Mouse (Mus musculus): ENCODE data around the gene Ugt1a8. TPM values are rescaled to one million over a fixed set of nuclear protein-coding genes. Genes with fewer than 3 reads are reported as not detected.
"Not testable (repeated sequence)": the region's sequence is repeated elsewhere in the genome, so short reads cannot be mapped to it uniquely, and the experiment has no call there.

Ugt1a8 gene
- polyA plus RNA-seq, 1 experiment from 2014 or later, result not detected

DNA sequence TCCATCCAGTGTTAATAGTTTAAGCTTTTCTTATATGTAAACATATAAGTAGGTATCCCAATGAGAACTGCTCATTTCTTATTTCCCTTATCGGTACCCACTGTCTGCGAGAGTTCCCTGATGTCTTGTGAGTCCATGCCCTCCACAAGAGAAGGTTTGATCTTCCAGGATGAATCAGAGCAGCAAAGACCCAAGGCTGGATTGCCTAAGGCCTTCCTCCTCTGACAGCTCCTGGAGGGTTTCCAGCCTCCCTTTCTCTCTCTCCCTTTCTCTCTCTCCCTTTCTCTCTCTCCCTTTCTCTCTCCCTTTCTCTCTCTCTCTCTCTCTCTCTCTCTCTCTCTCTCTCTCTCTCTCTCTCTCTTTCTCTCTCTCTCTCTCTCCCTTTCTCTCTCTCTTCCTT, 41.5 kb downstream of the Ugt1a8 start:
- WGBS, result 80% methylated on average over 2 of the region's 2 CpGs
- not testable (repeated sequence) for H3K9me3 ChIP-seq (replicated peaks; ENCODE audit: control insufficient read depth, low read length); H3K4me3 ChIP-seq (replicated peaks; ENCODE audit: low read length); H3K4me1 ChIP-seq (ENCODE audit: control insufficient read depth, insufficient read depth, low read length); H3K27me3 ChIP-seq (ENCODE audit: control insufficient read depth, insufficient read depth, low read length); H3K36me3 ChIP-seq (ENCODE audit: control insufficient read depth, insufficient read depth, low read length); H3K27ac ChIP-seq (ENCODE audit: low read length); H3K9ac ChIP-seq (ENCODE audit: low read length); H3K4me2 ChIP-seq (ENCODE audit: low read depth, low read length); ATAC-seq (ENCODE audit: insufficient read depth, low FRiP score)

DNA sequence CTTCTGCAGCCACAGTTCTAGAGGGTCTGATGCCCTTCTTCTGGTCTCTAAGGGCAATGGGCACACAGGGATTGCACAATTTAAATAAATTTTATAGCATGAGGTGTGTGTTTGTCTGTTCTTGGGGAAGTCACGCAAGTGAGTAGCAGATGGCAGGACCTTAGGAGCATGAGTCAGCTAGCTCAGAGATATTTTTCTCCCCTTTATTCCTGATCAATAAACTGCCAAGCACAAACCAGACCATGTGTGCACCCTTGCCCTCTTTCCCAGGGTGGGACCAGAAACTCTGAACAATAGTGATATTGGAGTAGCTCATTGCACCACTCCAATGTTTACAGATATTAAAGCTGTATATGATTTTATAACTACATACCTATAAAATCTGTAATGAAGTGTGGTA, 42.6 kb downstream of the Ugt1a8 start:
- H3K36me3 ChIP-seq (ENCODE audit: control insufficient read depth, insufficient read depth, low read length); ATAC-seq (ENCODE audit: insufficient read depth, low FRiP score); H3K4me1 ChIP-seq (ENCODE audit: control insufficient read depth, insufficient read depth, low read length); H3K27me3 ChIP-seq (ENCODE audit: control insufficient read depth, insufficient read depth, low read length); H3K4me3 ChIP-seq (replicated peaks; ENCODE audit: low read length); H3K9me3 ChIP-seq (replicated peaks; ENCODE audit: control insufficient read depth, low read length); H3K4me2 ChIP-seq (ENCODE audit: low read depth, low read length); H3K27ac ChIP-seq (ENCODE audit: low read length); H3K9ac ChIP-seq (ENCODE audit: low read length): not testable (repeated sequence)
- WGBS, result 58% methylated on average over 1 of the region's 1 CpGs

DNA sequence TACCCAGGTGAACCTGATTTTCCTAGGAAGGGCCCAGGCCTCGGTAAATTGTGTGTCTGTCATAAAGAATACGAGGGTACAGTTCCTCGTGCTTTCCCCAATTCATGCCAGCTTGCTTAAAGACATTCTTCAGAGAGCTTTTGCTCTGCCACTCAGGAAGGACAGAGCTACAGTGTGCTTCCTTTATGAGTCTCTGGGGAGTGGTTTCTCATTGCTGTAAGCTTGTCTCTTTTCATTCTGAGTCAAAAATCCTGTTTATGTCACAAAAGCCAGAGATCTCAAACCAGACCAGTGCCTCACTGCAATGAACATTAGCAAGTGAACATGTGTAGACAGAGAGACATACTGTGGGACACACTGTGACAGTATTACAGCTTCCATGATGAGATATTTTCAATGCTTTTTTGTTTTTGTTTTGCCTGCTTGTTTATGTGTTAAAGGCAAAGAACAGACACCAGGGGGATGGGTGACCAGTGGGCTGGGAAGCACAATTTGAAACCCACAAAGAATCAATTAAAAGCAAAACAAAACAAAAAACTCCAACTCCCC, 46.4 kb downstream of the Ugt1a8 start:
- no peaks in the 10 kb centered on the region for H3K36me3 ChIP-seq (ENCODE audit: control insufficient read depth, insufficient read depth, low read length)
- H3K27ac ChIP-seq (ENCODE audit: low read length), result peak overlapping the region; percentile 73
- no peak overlapping the region for H3K4me2 ChIP-seq (ENCODE audit: low read depth, low read length)
- no peaks in the 10 kb centered on the region for H3K27me3 ChIP-seq (ENCODE audit: control insufficient read depth, insufficient read depth, low read length)
- peak; percentile 27; the same call in 1 of the 2 replicates for ATAC-seq (ENCODE audit: insufficient read depth, low FRiP score)
- no peaks in the 10 kb centered on the region for H3K4me1 ChIP-seq (ENCODE audit: control insufficient read depth, insufficient read depth, low read length)
- WGBS, result 55% methylated on average over 3 of the region's 3 CpGs
- no peaks in the 10 kb centered on the region for H3K9me3 ChIP-seq (replicated peaks; ENCODE audit: control insufficient read depth, low read length)
- no peak overlapping the region for H3K4me3 ChIP-seq (replicated peaks; ENCODE audit: low read length)
- no peak overlapping the region for H3K9ac ChIP-seq (ENCODE audit: low read length)

DNA sequence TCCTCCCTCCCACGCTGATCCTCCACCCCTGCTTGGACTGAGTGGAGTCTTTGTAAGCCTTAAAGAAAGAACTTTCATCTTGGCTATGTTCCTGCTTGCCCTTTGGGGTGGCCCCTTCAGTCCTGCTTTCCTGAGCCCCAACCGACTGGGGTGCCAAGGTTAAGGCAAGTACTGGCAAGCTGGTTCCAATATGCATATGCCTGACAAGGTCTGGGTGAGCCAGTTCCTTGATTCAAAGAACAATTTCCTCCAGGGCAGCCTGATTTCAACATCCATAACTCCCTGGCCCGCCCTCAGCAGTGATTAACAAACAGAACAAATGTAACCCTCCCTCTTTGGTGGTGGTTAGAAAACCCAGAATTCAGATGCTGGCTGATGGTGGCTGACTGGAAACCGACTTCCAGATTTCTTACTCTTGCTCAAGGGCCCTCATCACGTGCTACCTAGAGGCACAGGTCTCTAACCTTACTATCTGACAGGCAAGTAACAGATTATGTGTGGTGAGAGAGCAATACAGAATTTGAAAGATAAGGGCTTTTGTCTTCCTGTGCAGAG, 46.9 kb downstream of the Ugt1a8 start, which contains the start of gene Ugt1a6a:
TSS of gene Ugt1a6a (plus strand) at position 353 of the 555 bp plus-strand sequence.
- H3K9me3 ChIP-seq (replicated peaks; ENCODE audit: control insufficient read depth, low read length); H3K4me1 ChIP-seq (ENCODE audit: control insufficient read depth, insufficient read depth, low read length); H3K36me3 ChIP-seq (ENCODE audit: control insufficient read depth, insufficient read depth, low read length); H3K9ac ChIP-seq (ENCODE audit: low read length); H3K27me3 ChIP-seq (ENCODE audit: control insufficient read depth, insufficient read depth, low read length): not testable (repeated sequence)
- peak within 1 kb of the TSS; percentile 20; the same call in 1 of the 2 replicates for H3K4me2 ChIP-seq (ENCODE audit: low read depth, low read length)
- peak within 1 kb of the TSS; percentile 4 for H3K4me3 ChIP-seq (replicated peaks; ENCODE audit: low read length)
- WGBS, result 26% methylated on average over 5 of the region's 5 CpGs
- ATAC-seq (ENCODE audit: insufficient read depth, low FRiP score), result peak; percentile 75
- peak within 1 kb of the TSS; percentile 73 for H3K27ac ChIP-seq (ENCODE audit: low read length)

DNA sequence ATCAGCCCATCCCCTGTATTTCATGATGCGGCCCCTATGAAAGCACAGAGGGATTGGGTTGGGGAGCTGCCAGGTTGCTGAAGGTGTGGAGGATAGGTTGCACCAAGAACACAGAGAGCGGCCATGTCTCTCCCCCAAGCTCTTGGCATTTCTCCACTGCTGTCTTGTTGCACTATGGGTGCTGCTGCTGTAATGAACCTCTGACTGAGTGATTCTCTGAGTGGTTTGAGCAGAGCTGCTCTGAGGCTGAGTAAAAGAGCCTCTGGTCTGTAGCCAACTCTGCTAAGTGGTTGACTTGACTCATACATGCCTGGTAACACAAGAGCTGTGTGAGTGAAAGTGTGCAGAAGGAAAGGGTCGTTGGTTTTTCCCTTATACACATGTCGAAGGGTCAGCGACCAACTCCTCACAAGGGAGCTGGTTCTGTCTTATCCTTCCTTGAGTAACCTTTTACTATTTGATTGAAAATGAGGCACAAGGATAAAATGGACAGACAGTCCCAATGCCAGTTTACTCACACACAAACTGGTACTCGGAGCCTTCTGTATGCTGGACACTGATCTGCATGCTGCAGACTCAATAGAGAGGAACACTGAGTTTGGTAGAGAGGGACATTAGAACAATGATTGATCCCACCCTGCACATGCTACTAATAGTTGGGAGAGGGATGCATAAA, 47.8 kb downstream of the Ugt1a8 start:
- H3K36me3 ChIP-seq (ENCODE audit: control insufficient read depth, insufficient read depth, low read length); H3K9me3 ChIP-seq (replicated peaks; ENCODE audit: control insufficient read depth, low read length); H3K9ac ChIP-seq (ENCODE audit: low read length); H3K4me1 ChIP-seq (ENCODE audit: control insufficient read depth, insufficient read depth, low read length); H3K27ac ChIP-seq (ENCODE audit: low read length); H3K27me3 ChIP-seq (ENCODE audit: control insufficient read depth, insufficient read depth, low read length); ATAC-seq (ENCODE audit: insufficient read depth, low FRiP score): not testable (repeated sequence)
- peak overlapping the region; percentile 20; the same call in 1 of the 2 replicates for H3K4me2 ChIP-seq (ENCODE audit: low read depth, low read length)
- 73% methylated on average over 5 of the region's 6 CpGs for WGBS
- H3K4me3 ChIP-seq (replicated peaks; ENCODE audit: low read length), result peak overlapping the region; percentile 4

GRCm38 (mm10) chr1:88136646-88137045, 49.0 kb downstream of the Ugt1a8 start:
- ATAC-seq (ENCODE audit: insufficient read depth, low FRiP score), result no peak
- Histone ChIP-seq H3K4me1 (ENCODE audit: control insufficient read depth, insufficient read depth, low read length) (no peaks in the 10 kb centered on the region), H3K4me2 (ENCODE audit: low read depth, low read length) (no peak overlapping the region), H3K27me3 (ENCODE audit: control insufficient read depth, insufficient read depth, low read length) (no peaks in the 10 kb centered on the region), H3K9me3 (replicated peaks; ENCODE audit: control insufficient read depth, low read length) (no peaks in the 10 kb centered on the region), H3K36me3 (ENCODE audit: control insufficient read depth, insufficient read depth, low read length) (no peaks in the 10 kb centered on the region), H3K27ac (ENCODE audit: low read length) (no peak overlapping the region), H3K4me3 (replicated peaks; ENCODE audit: low read length) (no peak overlapping the region), H3K9ac (ENCODE audit: low read length) (no peak overlapping the region)
- WGBS, result 54% methylated on average over 2 of the region's 2 CpGs

DNA sequence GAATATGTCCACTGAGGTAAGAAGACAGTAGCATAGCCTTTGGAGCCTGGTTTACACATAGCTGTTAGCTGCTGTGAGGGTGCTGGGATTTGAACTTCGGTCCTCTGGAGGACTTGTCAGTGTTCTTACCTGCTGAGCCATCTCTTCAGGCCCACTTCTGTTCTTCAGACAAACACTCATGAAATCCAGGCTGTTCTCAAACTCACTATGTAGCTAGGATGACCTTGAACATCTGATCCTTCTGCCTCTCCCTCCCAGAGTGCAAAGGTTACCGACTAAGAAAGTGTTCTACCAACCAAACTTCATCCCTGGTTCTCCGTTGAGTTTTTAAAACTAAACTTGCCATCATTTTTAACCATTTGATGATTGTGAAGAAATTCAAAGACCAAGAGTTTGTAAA, 49.7 kb downstream of the Ugt1a8 start:
- Histone ChIP-seq H3K9me3 (replicated peaks; ENCODE audit: control insufficient read depth, low read length) (no peaks in the 10 kb centered on the region), H3K4me3 (replicated peaks; ENCODE audit: low read length) (no peak overlapping the region), H3K4me2 (ENCODE audit: low read depth, low read length) (no peak overlapping the region), H3K27me3 (ENCODE audit: control insufficient read depth, insufficient read depth, low read length) (no peaks in the 10 kb centered on the region), H3K36me3 (ENCODE audit: control insufficient read depth, insufficient read depth, low read length) (no peaks in the 10 kb centered on the region), H3K4me1 (ENCODE audit: control insufficient read depth, insufficient read depth, low read length) (no peaks in the 10 kb centered on the region), H3K27ac (ENCODE audit: low read length) (no peak overlapping the region), H3K9ac (ENCODE audit: low read length) (no peak overlapping the region)
- 83% methylated on average over 3 of the region's 3 CpGs for WGBS
- ATAC-seq (ENCODE audit: insufficient read depth, low FRiP score), result no peak

DNA sequence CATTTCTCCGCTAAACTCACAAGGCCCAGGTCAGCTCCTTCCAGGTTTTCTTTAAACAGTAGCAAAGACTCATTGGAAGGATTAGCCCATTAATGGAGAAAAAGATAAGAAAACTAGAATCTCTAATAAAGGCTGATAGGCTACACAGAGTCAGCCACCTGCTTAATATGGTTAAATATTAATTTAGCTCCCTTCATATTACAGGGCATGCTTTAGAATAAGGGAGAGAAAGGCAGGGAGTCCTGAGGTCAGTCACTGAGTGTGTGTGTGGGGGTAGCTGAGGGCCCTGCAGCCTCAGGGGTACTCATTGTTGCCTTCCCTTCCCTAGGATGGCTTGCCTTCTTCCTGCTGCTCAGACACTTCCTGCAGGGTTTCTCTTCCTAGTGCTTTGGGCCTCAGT, 50.5 kb downstream of the Ugt1a8 start:
- Histone ChIP-seq H3K4me3 (replicated peaks; ENCODE audit: low read length) (no peak overlapping the region), H3K9me3 (replicated peaks; ENCODE audit: control insufficient read depth, low read length) (no peaks in the 10 kb centered on the region), H3K36me3 (ENCODE audit: control insufficient read depth, insufficient read depth, low read length) (no peaks in the 10 kb centered on the region), H3K4me2 (ENCODE audit: low read depth, low read length) (no peak overlapping the region), H3K9ac (ENCODE audit: low read length) (no peak overlapping the region), H3K27ac (ENCODE audit: low read length) (no peak overlapping the region), H3K4me1 (ENCODE audit: control insufficient read depth, insufficient read depth, low read length) (no peaks in the 10 kb centered on the region), H3K27me3 (ENCODE audit: control insufficient read depth, insufficient read depth, low read length) (no peaks in the 10 kb centered on the region)
- no peak for ATAC-seq (ENCODE audit: insufficient read depth, low FRiP score)
- WGBS, result 62% methylated on average over 1 of the region's 1 CpGs

- not testable (repeated sequence) for H3K4me2 ChIP-seq (ENCODE audit: low read depth, low read length); H3K9me3 ChIP-seq (replicated peaks; ENCODE audit: control insufficient read depth, low read length); H3K36me3 ChIP-seq (ENCODE audit: control insufficient read depth, insufficient read depth, low read length); H3K4me3 ChIP-seq (replicated peaks; ENCODE audit: low read length); H3K9ac ChIP-seq (ENCODE audit: low read length); H3K27me3 ChIP-seq (ENCODE audit: control insufficient read depth, insufficient read depth, low read length); H3K27ac ChIP-seq (ENCODE audit: low read length); H3K4me1 ChIP-seq (ENCODE audit: control insufficient read depth, insufficient read depth, low read length)
- peak; percentile 82 for ATAC-seq (ENCODE audit: insufficient read depth, low FRiP score)
- WGBS, result 65% methylated on average over 1 of the region's 1 CpGs
Observed at GRCm38 (mm10) chr1:88140492-88140891, 52.9 kb downstream of the Ugt1a8 start.

All from stomach, embryonic 16.5 days (tissue).